Mouse (Mus musculus) urinary bladder, postnatal 4 days (tissue): Measurements from ENCODE around the gene Flcn.
A peak's percentile ranks its signal among the peaks of the same experiment; 100 is the strongest.
"Not testable (repeated sequence)": the region's sequence is repeated elsewhere in the genome, so short reads cannot be mapped to it uniquely, and the experiment has no call there.

Experiments
- DNase-seq, 2 experiments: peaks; one replicate each; pipeline ENCODE4 v3.0.0; 2021 to 2022; ENCODE audit warnings: low spot score in 2 of 2

The Flcn gene

GRCm38 (mm10) chr11:59809670-59810474 is at the start of gene Flcn:
Gene Flcn, minus strand, starts transcription at chr11:59810016.
- peak; percentile 77 to 78 for DNase-seq

- no peak for DNase-seq
Measured at GRCm38 (mm10) chr11:59852865-59853264, 43.0 kb upstream of the Flcn start.

DNA sequence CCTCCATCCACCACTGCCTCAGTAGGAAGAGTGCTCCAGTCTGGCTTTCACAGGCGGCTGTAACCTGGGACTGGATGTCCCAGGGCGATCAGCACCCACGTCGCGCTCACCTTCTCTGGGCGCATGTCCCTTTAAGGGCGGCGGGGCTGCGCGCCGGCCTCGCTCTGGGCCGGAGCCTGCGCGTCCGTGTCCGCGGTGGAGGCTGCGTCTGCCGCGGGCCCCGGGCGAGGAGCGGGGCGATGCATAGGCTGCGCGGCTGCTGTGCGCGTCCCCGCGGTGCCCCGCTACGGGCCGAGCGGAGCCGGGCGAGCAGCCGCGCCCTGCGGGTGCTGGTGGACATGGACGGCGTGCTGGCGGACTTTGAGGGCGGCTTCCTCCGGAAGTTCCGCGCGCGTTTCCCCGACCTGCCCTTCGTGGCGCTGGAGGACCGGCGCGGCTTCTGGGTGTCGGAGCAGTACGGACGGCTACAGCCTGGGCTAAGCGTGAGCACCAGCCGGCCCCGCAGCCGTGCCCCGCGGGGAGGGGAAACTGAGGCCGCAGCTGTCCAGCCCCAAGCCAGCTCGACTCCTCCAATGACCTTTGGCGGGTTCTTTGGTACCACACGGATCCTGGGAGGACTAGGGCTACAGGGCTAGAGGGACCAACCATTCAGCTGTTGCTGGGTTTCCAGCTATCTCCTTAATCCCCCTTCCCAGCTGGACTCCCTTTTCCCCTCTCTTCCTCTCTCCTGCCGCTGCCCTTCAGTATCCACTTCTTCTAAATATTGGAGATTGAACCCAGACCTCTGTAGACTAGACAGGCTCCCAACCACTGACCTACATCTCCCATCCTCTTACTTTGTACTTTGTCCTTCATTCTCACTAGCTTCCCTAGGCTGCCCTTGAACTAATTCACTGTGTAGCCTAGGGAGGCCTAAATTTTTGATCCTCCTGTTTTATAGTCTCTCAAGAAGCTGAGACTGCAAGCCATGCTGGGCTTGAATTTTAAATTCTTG is 38.4 kb upstream of the Flcn start:
- DNase-seq = peak; percentile 76 to 83

- no peak for DNase-seq
Measured at GRCm38 (mm10) chr11:59847131-59847530, 37.3 kb upstream of the Flcn start.

DNA sequence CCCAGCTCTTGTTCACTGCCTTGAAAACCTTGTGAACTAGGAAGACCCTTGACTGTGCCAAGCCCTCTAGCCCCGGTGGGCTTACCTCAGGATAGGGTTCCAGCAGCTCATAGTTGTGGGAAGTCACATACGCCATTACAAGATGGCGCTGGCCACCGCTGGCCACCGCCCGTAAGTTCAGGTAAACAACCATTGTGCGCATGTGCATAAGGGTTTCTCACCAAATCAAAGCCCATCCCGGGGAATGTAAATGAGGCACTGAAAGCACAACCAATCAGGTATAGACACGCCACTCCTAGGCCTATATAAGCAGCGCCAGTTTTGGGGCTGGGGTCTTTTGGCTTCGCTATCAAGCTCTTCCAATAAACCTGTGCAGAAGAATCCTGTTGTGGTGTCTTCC is 36.5 kb upstream of the Flcn start:
- DNase-seq = no peak

DNA sequence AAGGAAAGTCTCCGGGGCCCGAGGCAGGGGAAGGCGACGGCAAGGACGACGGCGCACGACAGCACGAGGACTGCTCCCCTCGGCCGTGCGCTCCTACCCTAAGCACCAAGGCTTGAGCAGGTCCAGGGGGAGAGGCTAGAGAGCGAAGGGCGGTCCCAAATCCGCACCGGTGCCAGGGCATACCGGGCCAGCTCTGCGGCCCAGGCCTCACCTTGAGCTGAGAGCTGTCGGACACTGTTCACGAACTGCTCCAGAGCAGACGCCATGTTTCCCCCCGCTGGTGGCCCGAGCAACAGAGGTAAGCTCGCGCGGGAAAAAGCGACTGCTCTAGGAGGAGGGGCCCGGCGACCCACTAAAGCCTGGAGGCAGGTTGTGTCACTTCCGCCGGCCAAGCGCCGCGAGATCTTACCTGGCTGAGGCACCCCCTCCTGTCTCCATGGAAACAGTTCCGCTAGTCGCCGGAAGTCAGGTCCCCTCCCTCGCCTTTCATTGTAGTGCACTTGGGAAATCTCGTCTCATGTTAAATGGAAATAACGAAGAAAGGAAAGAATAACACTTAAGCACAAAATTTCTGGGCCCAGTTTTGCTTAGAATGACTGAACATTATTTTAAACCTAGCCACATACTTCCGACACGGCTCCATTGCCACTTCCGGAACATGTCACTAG is 29.8 kb upstream of the Flcn start, which contains the start of gene Cops3:
Gene Cops3 (minus strand): TSS at position 380 of the 668 bp plus-strand sequence.
- DNase-seq = peak; percentile 92 to 95

GRCm38 (mm10) chr11:59839008-59839458 is 29.2 kb upstream of the Flcn start, which contains the start of gene Nt5m:
Gene Nt5m, plus strand, starts transcription at chr11:59839447.
- peak; percentile 92 to 95 for DNase-seq

GRCm38 (mm10) chr11:59838426-59838825 is 28.6 kb upstream of the Flcn start:
- DNase-seq = no peak

- DNase-seq = not testable (repeated sequence)
Measured at GRCm38 (mm10) chr11:59837789-59838188, 28.0 kb upstream of the Flcn start.

- no peak for DNase-seq
Measured at GRCm38 (mm10) chr11:59821625-59822024, 11.8 kb upstream of the Flcn start.

- DNase-seq = no peak
Measured at GRCm38 (mm10) chr11:59817916-59818315, 8.1 kb upstream of the Flcn start.

DNA sequence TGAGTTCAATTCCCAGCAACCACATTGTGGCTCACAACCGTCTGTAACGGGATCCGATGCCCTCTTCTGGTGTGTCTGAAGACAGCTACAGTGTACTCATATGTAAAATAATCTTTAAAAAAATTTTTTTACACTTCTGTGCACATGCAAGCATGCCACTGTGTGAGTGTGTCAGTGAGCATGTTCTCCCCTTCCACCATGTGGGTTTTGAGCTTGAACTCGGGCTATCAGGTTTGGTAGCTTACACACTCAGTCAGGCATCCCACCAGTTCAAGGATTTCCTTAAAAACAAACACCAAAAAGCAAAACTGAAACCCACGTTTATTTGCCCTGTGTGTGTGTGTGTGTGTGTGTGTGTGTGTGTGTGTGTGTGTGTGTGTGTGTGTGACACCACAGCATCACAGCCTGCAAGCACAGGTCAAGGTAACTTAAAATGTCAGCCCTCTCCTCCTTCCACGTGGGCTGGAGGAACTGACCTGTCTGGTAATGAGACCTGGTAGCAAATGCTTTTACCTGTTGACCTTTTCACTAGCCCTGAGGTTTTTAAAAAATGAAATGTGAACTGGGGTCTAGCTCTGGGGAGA is 5.8 kb upstream of the Flcn start:
- DNase-seq = no peak

GRCm38 (mm10) chr11:59814936-59815335 is 5.1 kb upstream of the Flcn start:
- DNase-seq = no peak

DNA sequence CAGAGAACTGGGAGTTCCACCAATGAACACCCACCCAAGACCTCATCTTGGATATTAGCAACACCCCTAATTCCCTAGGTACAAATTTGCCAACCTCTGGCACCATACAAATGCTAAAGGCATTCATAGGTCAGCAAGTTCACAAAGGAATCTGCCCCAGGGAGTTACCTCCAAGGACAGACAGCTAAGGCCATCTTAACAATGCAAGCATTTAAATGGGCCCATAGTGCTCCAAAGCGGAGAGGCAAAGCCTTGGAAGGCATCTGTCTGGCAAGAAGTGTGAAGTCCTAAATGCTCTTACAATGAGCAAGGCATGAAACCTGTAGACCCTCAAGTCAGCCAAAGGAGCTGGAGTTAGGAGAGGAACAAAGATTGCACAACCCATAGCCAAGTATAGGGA is 4.5 kb upstream of the Flcn start:
- no peak for DNase-seq

DNA sequence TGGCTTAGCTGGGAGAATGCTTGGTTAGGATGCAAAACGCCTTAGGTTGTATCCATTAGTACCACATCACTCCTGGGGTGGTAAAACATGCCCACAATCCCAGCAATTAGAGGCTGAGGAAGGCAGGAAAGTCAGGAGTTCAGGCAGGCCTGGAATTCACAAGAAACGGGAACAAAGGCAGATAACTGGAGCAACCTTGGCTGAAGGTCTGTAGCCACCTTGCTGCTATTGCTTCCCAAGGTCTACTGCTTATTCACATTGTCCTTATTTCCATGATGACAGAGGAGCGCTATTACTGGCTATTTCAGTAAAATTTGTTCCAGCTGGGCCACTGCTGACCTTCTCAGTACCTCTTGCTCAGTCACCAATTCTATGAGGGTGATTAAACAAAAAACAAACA is 3.5 kb upstream of the Flcn start:
- no peak for DNase-seq

DNA sequence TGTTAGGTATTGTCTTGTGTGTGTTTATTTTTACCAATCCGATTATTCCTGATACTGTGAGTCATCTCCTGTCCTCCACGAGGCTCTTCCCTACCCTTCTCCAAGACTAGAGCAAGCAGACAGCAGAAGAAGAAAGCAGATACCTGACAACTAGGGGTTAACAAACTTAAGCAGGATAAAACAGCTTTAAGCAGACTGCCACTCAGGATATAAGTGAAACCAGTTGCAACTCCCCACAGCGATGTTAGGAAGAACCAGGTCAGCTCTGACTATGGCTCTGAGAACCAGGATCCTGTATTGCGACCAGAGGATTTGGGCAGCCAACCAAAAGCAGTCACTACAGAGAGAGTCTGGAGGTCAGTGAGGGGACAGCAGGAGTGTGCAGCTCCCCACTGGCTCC is 1.4 kb upstream of the Flcn start:
- no peak for DNase-seq

DNA sequence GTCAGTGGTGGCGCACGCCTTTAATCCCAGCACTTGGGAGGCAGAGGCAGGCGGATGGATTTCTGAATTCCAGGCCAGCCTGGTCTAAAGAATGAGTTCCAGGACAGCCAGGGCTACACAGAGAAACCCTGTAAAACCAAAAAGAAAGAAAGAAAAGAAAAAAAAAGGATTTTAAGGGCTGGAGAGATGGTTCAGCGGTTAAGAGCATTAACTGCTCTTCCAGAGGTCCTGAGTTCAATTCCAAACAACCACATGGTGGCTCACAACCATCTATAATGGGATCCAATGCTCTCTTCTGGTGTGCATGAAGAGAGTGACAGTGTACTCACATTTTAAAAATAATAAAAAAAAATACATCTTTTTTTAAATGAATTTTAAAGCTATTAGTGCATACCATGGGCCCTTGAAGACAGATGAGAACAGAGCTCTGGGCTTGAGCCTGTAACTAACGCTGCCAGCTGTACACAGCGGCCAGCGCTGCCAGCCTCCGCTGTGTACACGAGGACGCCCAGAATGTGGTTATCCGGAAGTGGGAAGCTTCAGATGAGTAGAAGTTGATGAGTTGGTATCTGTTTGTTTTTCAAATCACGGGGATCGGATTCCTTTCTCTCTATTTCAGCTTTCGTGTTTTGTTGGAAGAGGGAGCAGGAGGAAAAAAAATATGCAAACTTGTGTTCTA is 803 bp upstream of the Flcn start:
- no peak for DNase-seq

GRCm38 (mm10) chr11:59809071-59809669 is 646 bp downstream of the Flcn start:
- DNase-seq = no peak

DNA sequence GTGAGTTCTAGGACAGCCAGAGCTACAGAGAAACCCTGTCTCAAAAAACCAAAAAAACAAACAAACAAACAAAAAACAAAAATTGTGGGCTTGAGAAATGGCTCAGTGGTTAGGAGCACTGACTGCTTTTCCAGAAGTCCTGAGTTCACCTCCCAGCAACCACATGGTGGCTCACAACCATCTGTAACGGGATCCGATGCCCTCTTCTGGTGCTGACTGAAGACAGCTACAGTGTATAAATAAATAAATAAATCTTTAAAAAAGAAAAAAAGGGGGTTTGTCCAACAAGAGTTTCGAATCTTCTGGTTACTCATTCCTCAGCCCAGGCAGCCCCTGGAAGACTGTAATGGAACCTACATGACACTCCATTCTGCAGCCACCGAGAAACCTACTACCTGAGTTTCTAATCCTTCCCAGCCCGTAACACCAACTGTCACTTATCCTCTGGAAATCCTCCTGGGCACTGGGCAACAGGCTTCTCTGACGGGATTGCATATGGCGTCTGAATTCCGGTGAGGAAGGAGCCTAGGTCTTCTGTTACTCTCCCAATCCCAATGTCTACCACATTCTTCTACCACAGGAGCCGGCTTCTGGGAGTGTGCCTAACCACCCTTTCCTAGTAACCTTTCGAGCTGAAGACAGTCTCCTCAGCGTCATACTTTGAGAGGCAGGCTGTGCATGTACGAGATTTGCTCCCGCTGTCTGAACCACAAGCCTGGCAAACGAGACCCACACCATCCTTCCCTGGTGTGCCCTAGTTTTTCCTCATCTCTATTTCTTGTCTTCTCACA is 1.5 kb downstream of the Flcn start:
- DNase-seq = no peak

DNA sequence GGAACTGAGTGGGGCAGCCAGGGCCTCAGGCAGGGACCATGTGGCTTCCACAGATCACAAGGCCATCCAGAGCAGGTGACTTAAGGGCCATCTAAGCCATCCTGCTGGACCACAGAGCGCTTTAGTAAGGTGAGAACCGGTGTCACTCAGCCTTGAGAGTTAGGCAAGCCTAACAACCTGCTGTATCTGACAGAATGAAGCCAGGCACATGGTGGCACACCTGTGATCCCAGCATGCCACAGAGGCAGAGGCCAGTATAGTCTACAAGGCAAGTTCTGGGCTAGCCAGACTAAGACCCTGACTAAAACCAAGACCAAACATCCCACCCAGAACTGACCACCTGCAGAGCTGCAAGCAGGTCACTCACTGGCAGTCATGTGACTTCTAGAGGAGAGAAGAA is 4.2 kb downstream of the Flcn start:
- DNase-seq = no peak
